Mouse (Mus musculus): ENCODE measurements at regions not wholly inside any gene's neighbourhood (a gene's known extent, or its start where the extent isn't known, plus 50 kb on each side); places are given as distances from the start of the nearest gene placed in this dataset.

GRCm38 (mm10) chr14:72042881-72043236 is 448.8 kb downstream of the Gm9195 start:
- Histone ChIP-seq H3K4me1 (ENCODE audit: control insufficient read depth, insufficient read depth, low read length) (no peaks in the 10 kb centered on the region), H3K4me3 (replicated peaks; ENCODE audit: extremely low read depth, low read depth, low read length) (no peak overlapping the region)
- no peak for DNase-seq
- TF ChIP-seq POLR2A (IDR thresholded peaks at IDR 0.05; ENCODE audit: borderline replicate concordance, extremely low read depth, low read depth, low read length) (no peak), CTCF (IDR thresholded peaks at IDR 0.05; ENCODE audit: insufficient read depth, low read length) (no peak)
- WGBS: 36% methylated on average over 2 of the region's 2 CpGs

GRCm38 (mm10) chr14:72042112-72042880 is 449.3 kb downstream of the Gm9195 start:
- Histone ChIP-seq H3K4me1 (ENCODE audit: control insufficient read depth, insufficient read depth, low read length) (no peaks in the 10 kb centered on the region), H3K4me3 (replicated peaks; ENCODE audit: extremely low read depth, low read depth, low read length) (no peak overlapping the region)
- WGBS: 59% methylated on average over 3 of the region's 3 CpGs
- no peak for TF ChIP-seq CTCF (IDR thresholded peaks at IDR 0.05; ENCODE audit: insufficient read depth, low read length)
- no peak for TF ChIP-seq POLR2A (IDR thresholded peaks at IDR 0.05; ENCODE audit: borderline replicate concordance, extremely low read depth, low read depth, low read length)
- no peak for DNase-seq

DNA sequence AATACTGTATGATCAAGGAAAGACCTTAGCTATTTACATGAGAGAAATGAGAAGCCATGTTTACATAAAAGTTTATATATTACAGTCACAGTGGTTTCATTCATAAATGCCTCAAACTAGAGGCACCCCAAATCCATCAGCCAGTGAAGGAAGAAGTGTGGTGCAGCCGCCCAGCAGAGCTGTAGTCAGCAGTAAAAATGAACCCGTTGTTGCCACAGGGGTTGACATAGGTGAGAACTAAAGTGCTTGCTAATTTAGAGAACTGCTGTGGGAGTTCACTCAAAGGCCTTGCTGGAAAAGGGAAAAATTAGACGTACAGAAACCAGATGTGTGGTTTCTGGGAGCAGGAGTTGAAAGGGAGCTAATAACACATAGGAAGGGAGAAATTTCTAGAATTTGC is 461.2 kb downstream of the Gm9195 start:
- TF ChIP-seq POLR2A (IDR thresholded peaks at IDR 0.05; ENCODE audit: borderline replicate concordance, extremely low read depth, low read depth, low read length) (no peak), CTCF (IDR thresholded peaks at IDR 0.05; ENCODE audit: insufficient read depth, low read length) (no peak)
- Histone ChIP-seq H3K4me3 (replicated peaks; ENCODE audit: extremely low read depth, low read depth, low read length) (no peak overlapping the region), H3K4me1 (ENCODE audit: control insufficient read depth, insufficient read depth, low read length) (no peaks in the 10 kb centered on the region)
- DNase-seq: no peak
- 69% methylated on average over 3 of the region's 3 CpGs for WGBS

GRCm38 (mm10) chr14:72027362-72028020 is 464.1 kb downstream of the Gm9195 start:
- 52% methylated on average over 8 of the region's 8 CpGs for WGBS
- no peak overlapping the region for H3K4me3 ChIP-seq (replicated peaks; ENCODE audit: extremely low read depth, low read depth, low read length)
- no peaks in the 10 kb centered on the region for H3K4me1 ChIP-seq (ENCODE audit: control insufficient read depth, insufficient read depth, low read length)
- TF ChIP-seq CTCF (IDR thresholded peaks at IDR 0.05; ENCODE audit: insufficient read depth, low read length) (no peak), POLR2A (IDR thresholded peaks at IDR 0.05; ENCODE audit: borderline replicate concordance, extremely low read depth, low read depth, low read length) (no peak)
- no peak for DNase-seq

DNA sequence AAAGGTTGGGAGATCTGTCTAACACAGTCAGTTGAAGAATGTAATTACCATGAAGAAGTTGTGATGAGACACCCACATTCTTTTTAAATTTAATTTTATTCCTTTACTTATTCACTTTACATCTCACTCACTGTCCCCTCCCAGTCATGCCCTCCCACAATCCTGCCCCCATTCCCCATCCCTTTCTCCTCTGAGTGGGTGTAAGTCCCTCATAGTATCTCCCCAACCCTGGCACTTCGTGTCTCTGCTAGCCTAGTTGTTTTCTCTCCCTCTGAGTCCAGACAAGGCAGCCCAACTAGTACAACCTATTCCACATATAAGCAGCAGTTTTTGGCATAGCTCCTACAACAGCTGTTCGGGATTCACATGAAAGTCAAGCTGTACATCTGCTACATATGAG is 487.3 kb downstream of the Gm9195 start:
- H3K4me3 ChIP-seq (replicated peaks; ENCODE audit: extremely low read depth, low read depth, low read length): no peak overlapping the region
- no peaks in the 10 kb centered on the region for H3K4me1 ChIP-seq (ENCODE audit: control insufficient read depth, insufficient read depth, low read length)

DNA sequence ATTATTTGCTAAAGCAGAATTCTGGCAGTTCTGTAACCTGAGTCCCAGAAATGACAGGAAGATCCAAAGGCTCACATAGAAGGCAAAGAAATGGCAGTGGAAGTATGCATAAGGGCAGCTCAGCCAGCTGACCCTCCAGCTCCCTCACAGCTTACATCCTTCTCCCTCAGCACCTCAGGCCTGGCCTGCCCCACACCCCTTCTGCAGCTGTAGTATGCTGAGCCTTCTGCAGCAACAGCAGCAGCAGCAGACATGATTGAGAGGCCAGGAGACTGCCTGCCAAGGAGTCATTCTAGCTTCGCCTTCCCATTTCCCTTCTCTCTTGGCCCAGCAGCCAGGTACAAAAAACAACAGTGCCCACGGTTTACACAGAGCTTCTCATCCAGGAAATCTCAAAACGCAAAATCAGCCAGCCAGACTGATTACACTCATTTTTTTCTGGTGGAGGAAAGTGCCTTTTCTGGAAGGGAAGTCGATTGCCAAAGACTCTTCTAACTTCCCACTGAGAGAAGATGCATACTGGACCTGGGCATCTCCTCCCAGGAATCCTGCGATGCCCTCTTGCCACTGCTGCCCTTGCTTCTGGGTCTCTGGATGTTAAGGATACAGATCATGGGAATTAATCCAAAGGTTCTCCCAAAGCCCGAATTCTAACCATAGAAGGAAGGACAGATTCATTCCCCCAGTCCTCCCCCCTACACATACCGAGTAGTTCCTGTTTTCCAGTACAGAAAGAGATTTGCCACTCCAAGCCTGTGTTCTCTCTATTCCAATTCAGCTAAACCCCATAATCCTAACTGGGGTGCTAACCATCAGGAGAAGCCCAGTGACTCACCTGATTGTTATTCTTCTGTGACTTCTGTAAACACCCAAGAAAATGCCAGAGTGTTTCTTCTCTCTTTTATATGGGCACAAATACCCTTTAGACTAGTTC is 489.2 kb downstream of the Gm9195 start:
- H3K4me1 ChIP-seq (ENCODE audit: control insufficient read depth, insufficient read depth, low read length): no peaks in the 10 kb centered on the region
- 37% methylated on average over 7 of the region's 7 CpGs for WGBS
- no peak for DNase-seq
- TF ChIP-seq CTCF (IDR thresholded peaks at IDR 0.05; ENCODE audit: insufficient read depth, low read length) (no peak), POLR2A (IDR thresholded peaks at IDR 0.05; ENCODE audit: borderline replicate concordance, extremely low read depth, low read depth, low read length) (no peak)
- H3K4me3 ChIP-seq (replicated peaks; ENCODE audit: extremely low read depth, low read depth, low read length): no peak overlapping the region

More for the DNA sequence above, 487.3 kb downstream of the Gm9195 start:
- DNase-seq: no peak
- 46% methylated on average over 2 of the region's 2 CpGs for WGBS
- TF ChIP-seq CTCF (IDR thresholded peaks at IDR 0.05; ENCODE audit: insufficient read depth, low read length): no peak
- TF ChIP-seq POLR2A (IDR thresholded peaks at IDR 0.05; ENCODE audit: borderline replicate concordance, extremely low read depth, low read depth, low read length): no peak

GRCm38 (mm10) chr14:71973016-71973415 is 518.6 kb downstream of the Gm9195 start:
- DNase-seq: no peak
- Histone ChIP-seq H3K4me1 (ENCODE audit: control insufficient read depth, insufficient read depth, low read length) (no peaks in the 10 kb centered on the region), H3K4me3 (replicated peaks; ENCODE audit: extremely low read depth, low read depth, low read length) (no peak overlapping the region)
- 77% methylated on average over 4 of the region's 4 CpGs for whole genome bisulfite sequencing
- TF ChIP-seq CTCF (IDR thresholded peaks at IDR 0.05; ENCODE audit: insufficient read depth, low read length): no peak
- no peak for TF ChIP-seq POLR2A (IDR thresholded peaks at IDR 0.05; ENCODE audit: borderline replicate concordance, extremely low read depth, low read depth, low read length)

DNA sequence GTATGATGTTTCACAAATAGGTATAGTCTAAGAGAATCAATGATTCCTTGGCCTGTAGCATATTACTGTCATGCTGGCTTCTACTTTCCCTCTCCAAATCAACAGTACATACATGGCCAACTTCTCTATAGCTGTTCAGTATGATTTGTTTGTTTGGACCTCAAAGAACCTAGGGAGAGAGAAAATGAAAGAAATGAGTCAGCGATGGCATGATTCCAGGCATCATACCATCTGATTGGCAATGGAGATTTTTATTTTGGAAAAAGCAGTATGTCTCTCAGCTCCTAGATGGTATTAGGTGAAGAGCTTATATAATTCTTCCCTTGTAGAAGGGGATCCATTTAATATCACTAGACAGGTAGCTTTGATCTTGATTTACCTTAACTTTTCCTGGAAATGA is 519.1 kb downstream of the Gm9195 start:
- Histone ChIP-seq H3K4me1 (ENCODE audit: control insufficient read depth, insufficient read depth, low read length) (no peaks in the 10 kb centered on the region), H3K4me3 (replicated peaks; ENCODE audit: extremely low read depth, low read depth, low read length) (no peak overlapping the region)
- no peak for DNase-seq
- TF ChIP-seq CTCF (IDR thresholded peaks at IDR 0.05; ENCODE audit: insufficient read depth, low read length) (no peak), POLR2A (IDR thresholded peaks at IDR 0.05; ENCODE audit: borderline replicate concordance, extremely low read depth, low read depth, low read length) (no peak)
- WGBS: 96% methylated on average over 1 of the region's 1 CpGs

GRCm38 (mm10) chr14:71967646-71968045 is 524.0 kb downstream of the Gm9195 start:
- no peaks in the 10 kb centered on the region for H3K4me1 ChIP-seq (ENCODE audit: control insufficient read depth, insufficient read depth, low read length)
- WGBS: 30% methylated on average over 6 of the region's 6 CpGs
- H3K4me3 ChIP-seq (replicated peaks; ENCODE audit: extremely low read depth, low read depth, low read length): no peak overlapping the region
- no peak for DNase-seq
- no peak for TF ChIP-seq POLR2A (IDR thresholded peaks at IDR 0.05; ENCODE audit: borderline replicate concordance, extremely low read depth, low read depth, low read length)
- TF ChIP-seq CTCF (IDR thresholded peaks at IDR 0.05; ENCODE audit: insufficient read depth, low read length): no peak
